9 mouse cellular contexts compared by ENCODE assay signal in genomic region chr13:21936968-21937367, GRCm38 (mm10). TPM values are rescaled to one million over a fixed set of nuclear protein-coding genes. Genes with fewer than 3 reads are reported as not detected.
A peak's percentile ranks its signal among the peaks of the same experiment; 100 is the strongest.
DNase-seq lines count a peak whose midpoint lies in the region; ATAC-seq and TF ChIP-seq lines count a peak whose summit lies in the region.
"Had no signal": no experiment of that assay in that cellular context is flagged by ENCODE, and none has a peak within 500 bp of the region (broad histone marks: within the 10 kb centered on the region; RNA-seq: fewer than 3 reads in every experiment).

No protein-coding gene starts in this region.

- 0 out of 2 replicates have a peak overlapping the region, but pooled peaks have one; percentile 8 for H3K4me2 ChIP-seq in forebrain, postnatal 0 days (ENCODE audit: low read depth)
- H3K4me2 ChIP-seq in intestine, embryonic 15.5 days (replicated peaks), result peak overlapping the region; percentile 47

- H3K27ac ChIP-seq in forebrain, postnatal 0 days (ENCODE audit: low read depth, low read length), result no peak overlapping the region
- no peak overlapping the region for H3K27ac ChIP-seq in intestine, embryonic 15.5 days

- H3K36me3 ChIP-seq in forebrain, postnatal 0 days (ENCODE audit: insufficient read depth), result no peaks in the 10 kb centered on the region
- H3K36me3 ChIP-seq in intestine, embryonic 15.5 days, result no peaks in the 10 kb centered on the region

- H3K9ac ChIP-seq in forebrain, postnatal 0 days, result no peak overlapping the region
- H3K9ac ChIP-seq in intestine, embryonic 15.5 days, result 0 out of 2 replicates have a peak overlapping the region, but pooled peaks have one; percentile 17

- no peaks in the 10 kb centered on the region for H3K27me3 ChIP-seq in forebrain, postnatal 0 days (ENCODE audit: insufficient read depth, low read length)
- no peaks in the 10 kb centered on the region for H3K27me3 ChIP-seq in intestine, embryonic 15.5 days (replicated peaks)

- H3K4me1 ChIP-seq in forebrain, postnatal 0 days (ENCODE audit: insufficient read depth), result no peaks in the 10 kb centered on the region
- H3K4me1 ChIP-seq in intestine, embryonic 15.5 days (replicated peaks), result no peaks in the 10 kb centered on the region

- 4% methylated on average over 17 of the region's 17 CpGs for WGBS in forebrain, postnatal 0 days
- WGBS in intestine, embryonic 15.5 days, result 9% methylated on average over 17 of the region's 17 CpGs

- no peak overlapping the region for H3K4me3 ChIP-seq in forebrain, postnatal 0 days (ENCODE audit: low read depth, low read length)
- H3K4me3 ChIP-seq in intestine, embryonic 15.5 days (replicated peaks), result peak overlapping the region; percentile 30

- no peaks in the 10 kb centered on the region for H3K9me3 ChIP-seq in forebrain, postnatal 0 days (ENCODE audit: low read length)
- H3K9me3 ChIP-seq in intestine, embryonic 15.5 days, result no peaks in the 10 kb centered on the region

- no peak for TF ChIP-seq CTCF in forebrain, postnatal 0 days (IDR thresholded peaks at IDR 0.05; ENCODE audit: low read depth)

- no peak for ATAC-seq in forebrain, postnatal 0 days
- peak; percentile 75 for ATAC-seq in intestine, embryonic 15.5 days

- DNase-seq in kidney, adult 11 months, result peak; percentile 5
- DNase-seq in kidney, adult 18-20 months, result no peak
- DNase-seq in T-cell, adult 2 months (ENCODE audit: low spot score), result peak; percentile 81
- no peak for DNase-seq in forebrain, postnatal 0 days
- peak; percentile 62 for DNase-seq in lung, postnatal 36 days
- peak; percentile 76 to 81 for DNase-seq in spleen, postnatal 36 days (ENCODE audit: low spot score in 2 of 2)
- DNase-seq in cerebellum, adult 8-10 months, result no peak

RNA-seq across cellular contexts. Expression of gene Zfp184, which starts 7.9 kb away (rescaled TPM):
- total RNA-seq in forebrain, postnatal 0 days (2014; rRNA removed), result 20.7 and 21.6 TPM in 2 replicates
- polyA plus RNA-seq in forebrain, postnatal 0 days (2015; fragmentation: Nextera tagmentation; extraction: Ambion mirVana), result 15.3 and 17.2 TPM in 2 replicates
- polyA plus RNA-seq in intestine, embryonic 15.5 days (2015; fragmentation: Nextera tagmentation; extraction: Ambion mirVana), result 6.2 and 7.5 TPM in 2 replicates

RNA-seq across cellular contexts. Expression of gene Pom121l2, which starts 44.0 kb away (rescaled TPM):
- total RNA-seq in forebrain, postnatal 0 days (2014; rRNA removed), result 0.38 TPM in 1 of 2 replicates, not detected in the other
- polyA plus RNA-seq in forebrain, postnatal 0 days (2015; fragmentation: Nextera tagmentation; extraction: Ambion mirVana), result not detected in 2 replicates
- polyA plus RNA-seq in intestine, embryonic 15.5 days (2015; fragmentation: Nextera tagmentation; extraction: Ambion mirVana), result 0.06 TPM in 1 of 2 replicates, not detected in the other
- total RNA-seq: adrenal gland, postnatal 36 days had no signal

Comparison
In these comparisons a context has a peak if more than half of its experiments do, and no peak if none do; other contexts are left out.
1. DNase-seq: peak in kidney, adult 11 months (single experiment), T-cell, adult 2 months (single experiment), lung, postnatal 36 days (single experiment) and spleen, postnatal 36 days (2 of 2); none in kidney, adult 18-20 months (single experiment), forebrain, postnatal 0 days (single experiment) and cerebellum, adult 8-10 months (single experiment).